1 mouse cellular context compared by ENCODE assay signal in genomic region chr6:51497321-51498111, GRCm38 (mm10).
A peak's percentile ranks its signal among the peaks of the same experiment; 100 is the strongest.
TF ChIP-seq lines count a peak whose summit lies in the region.

No protein-coding gene starts in this region.

TF ChIP-seq in MEL, 35 proteins besides CTCF, POLR2A, EP300 and RAD21 (continued from another document):
- 0 out of 2 replicates have a peak, but pooled peaks have one; percentile 29 for TF ChIP-seq GABPA (IDR thresholded peaks at IDR 0.05; ENCODE audit: low read depth, low read length)
- peak; percentile 82 for TF ChIP-seq ETS1 (IDR thresholded peaks at IDR 0.05; ENCODE audit: low read depth, low read length)
- peak; percentile 47 for TF ChIP-seq TCF12 (IDR thresholded peaks at IDR 0.05; ENCODE audit: low read depth, low read length)
- 0 out of 2 replicates have a peak, but pooled peaks have one; percentile 49 for TF ChIP-seq RCOR1 (IDR thresholded peaks at IDR 0.05; ENCODE audit: low read depth, low read length)
- peak; percentile 70; the same call in 1 of the 2 replicates for TF ChIP-seq MYC (IDR thresholded peaks at IDR 0.05; ENCODE audit: low read depth, low read length)
- peak; percentile 82 for TF ChIP-seq GATA1 (IDR thresholded peaks at IDR 0.05; ENCODE audit: low read depth, low read length)
- no peak for TF ChIP-seq JUND (IDR thresholded peaks at IDR 0.05; ENCODE audit: low read depth, low read length)
- peak; percentile 70; the same call in 1 of the 2 replicates for TF ChIP-seq MXI1 (IDR thresholded peaks at IDR 0.05; ENCODE audit: low read depth, low read length)
- 0 out of 2 replicates have a peak, but pooled peaks have one; percentile 27 for TF ChIP-seq BHLHE40 (IDR thresholded peaks at IDR 0.05; ENCODE audit: borderline replicate concordance, low read depth, low read length)
- TF ChIP-seq ZKSCAN1 (IDR thresholded peaks at IDR 0.05; ENCODE audit: low read depth, low read length): 0 out of 2 replicates have a peak, but pooled peaks have one; percentile 27
- no peak for TF ChIP-seq E2F4 (IDR thresholded peaks at IDR 0.05; ENCODE audit: borderline replicate concordance, low read depth, low read length)
- no peak for TF ChIP-seq NELFE (IDR thresholded peaks at IDR 0.05; ENCODE audit: low read depth, low read length)
- TF ChIP-seq MAFK (IDR thresholded peaks at IDR 0.05; ENCODE audit: borderline replicate concordance, low read depth, low read length): peak; percentile 79
- TF ChIP-seq KAT2A (conservative IDR thresholded peaks at IDR 0.05; ENCODE audit: low read depth, low read length): peak; percentile 27; the same call in 1 of the 2 replicates
- peak; percentile 52; the same call in 1 of the 2 replicates for TF ChIP-seq SIN3A (IDR thresholded peaks at IDR 0.05; ENCODE audit: low read length)
